Mouse (Mus musculus): ENCODE data around the gene Ggt5. TPM values are rescaled to one million over a fixed set of nuclear protein-coding genes. Genes with fewer than 3 reads are reported as not detected.

The Ggt5 gene
- polyA plus RNA-seq, 1 experiment from 2014 or later: 2.5 TPM

GRCm38 (mm10) chr10:75648091-75648490 is 59.0 kb downstream of the Ggt5 start:
- H3K27me3 ChIP-seq (ENCODE audit: control insufficient read depth, insufficient read depth, low read depth, low read length): no peaks in the 10 kb centered on the region
- peak overlapping the region; percentile 64 for H3K27ac ChIP-seq (ENCODE audit: low read length)
- whole genome bisulfite sequencing: 83% methylated on average over 6 of the region's 6 CpGs
- H3K36me3 ChIP-seq (ENCODE audit: control insufficient read depth, insufficient read depth, low read length): peaks cover 40% of the 10 kb centered on the region
- peaks cover 22% of the 10 kb centered on the region for H3K4me1 ChIP-seq (replicated peaks; ENCODE audit: control insufficient read depth, insufficient read depth, low read length)
- no peak for ATAC-seq (ENCODE audit: low read depth)
- H3K4me3 ChIP-seq (ENCODE audit: low read length): no peak overlapping the region
- no peak overlapping the region for H3K4me2 ChIP-seq (ENCODE audit: low read depth, low read length)
- H3K9ac ChIP-seq (ENCODE audit: low read length): no peak overlapping the region
- H3K9me3 ChIP-seq (ENCODE audit: control insufficient read depth, low read length): no peaks in the 10 kb centered on the region

- H3K27me3 ChIP-seq (ENCODE audit: control insufficient read depth, insufficient read depth, low read depth, low read length): no peaks in the 10 kb centered on the region
- no peak overlapping the region for H3K4me2 ChIP-seq (ENCODE audit: low read depth, low read length)
- 79% methylated on average over 7 of the region's 7 CpGs for WGBS
- H3K27ac ChIP-seq (ENCODE audit: low read length): no peak overlapping the region
- H3K4me1 ChIP-seq (replicated peaks; ENCODE audit: control insufficient read depth, insufficient read depth, low read length): peaks cover 16% of the 10 kb centered on the region
- no peak overlapping the region for H3K4me3 ChIP-seq (ENCODE audit: low read length)
- H3K9me3 ChIP-seq (ENCODE audit: control insufficient read depth, low read length): no peaks in the 10 kb centered on the region
- ATAC-seq (ENCODE audit: low read depth): no peak
- H3K36me3 ChIP-seq (ENCODE audit: control insufficient read depth, insufficient read depth, low read length): peaks cover 48% of the 10 kb centered on the region
- H3K9ac ChIP-seq (ENCODE audit: low read length): no peak overlapping the region
These were observed 59.9 kb downstream of the Ggt5 start for GRCm38 (mm10) chr10:75649001-75649400.

GRCm38 (mm10) chr10:75649406-75649995 is 60.4 kb downstream of the Ggt5 start:
- Histone ChIP-seq H3K4me1 (replicated peaks; ENCODE audit: control insufficient read depth, insufficient read depth, low read length) (peaks cover 16% of the 10 kb centered on the region), H3K4me2 (ENCODE audit: low read depth, low read length) (no peak overlapping the region), H3K9ac (ENCODE audit: low read length) (no peak overlapping the region), H3K27ac (ENCODE audit: low read length) (no peak overlapping the region), H3K27me3 (ENCODE audit: control insufficient read depth, insufficient read depth, low read depth, low read length) (no peaks in the 10 kb centered on the region), H3K36me3 (ENCODE audit: control insufficient read depth, insufficient read depth, low read length) (peaks cover 52% of the 10 kb centered on the region), H3K9me3 (ENCODE audit: control insufficient read depth, low read length) (no peaks in the 10 kb centered on the region), H3K4me3 (ENCODE audit: low read length) (no peak overlapping the region)
- no peak for ATAC-seq (ENCODE audit: low read depth)
- 85% methylated on average over 4 of the region's 4 CpGs for WGBS

GRCm38 (mm10) chr10:75650306-75650902 is 61.3 kb downstream of the Ggt5 start:
- no peak for ATAC-seq (ENCODE audit: low read depth)
- Histone ChIP-seq H3K4me2 (ENCODE audit: low read depth, low read length) (no peak overlapping the region), H3K9ac (ENCODE audit: low read length) (no peak overlapping the region), H3K36me3 (ENCODE audit: control insufficient read depth, insufficient read depth, low read length) (peaks cover 61% of the 10 kb centered on the region), H3K27ac (ENCODE audit: low read length) (no peak overlapping the region), H3K4me1 (replicated peaks; ENCODE audit: control insufficient read depth, insufficient read depth, low read length) (peaks cover 16% of the 10 kb centered on the region), H3K4me3 (ENCODE audit: low read length) (no peak overlapping the region), H3K27me3 (ENCODE audit: control insufficient read depth, insufficient read depth, low read depth, low read length) (no peaks in the 10 kb centered on the region), H3K9me3 (ENCODE audit: control insufficient read depth, low read length) (no peaks in the 10 kb centered on the region)
- WGBS: 93% methylated on average over 6 of the region's 6 CpGs

GRCm38 (mm10) chr10:75651381-75652068 is 62.4 kb downstream of the Ggt5 start:
- Histone ChIP-seq H3K4me1 (replicated peaks; ENCODE audit: control insufficient read depth, insufficient read depth, low read length) (peaks cover 16% of the 10 kb centered on the region), H3K36me3 (ENCODE audit: control insufficient read depth, insufficient read depth, low read length) (peaks cover 62% of the 10 kb centered on the region), H3K9me3 (ENCODE audit: control insufficient read depth, low read length) (no peaks in the 10 kb centered on the region), H3K27me3 (ENCODE audit: control insufficient read depth, insufficient read depth, low read depth, low read length) (no peaks in the 10 kb centered on the region), H3K4me3 (ENCODE audit: low read length) (no peak overlapping the region), H3K4me2 (ENCODE audit: low read depth, low read length) (no peak overlapping the region), H3K27ac (ENCODE audit: low read length) (no peak overlapping the region), H3K9ac (ENCODE audit: low read length) (no peak overlapping the region)
- no peak for ATAC-seq (ENCODE audit: low read depth)
- WGBS: 95% methylated on average over 16 of the region's 16 CpGs

GRCm38 (mm10) chr10:75654053-75654452 is 64.9 kb downstream of the Ggt5 start:
- 75% methylated on average over 4 of the region's 4 CpGs for WGBS
- no peaks in the 10 kb centered on the region for H3K9me3 ChIP-seq (ENCODE audit: control insufficient read depth, low read length)
- ATAC-seq (ENCODE audit: low read depth): no peak
- peaks cover 64% of the 10 kb centered on the region for H3K36me3 ChIP-seq (ENCODE audit: control insufficient read depth, insufficient read depth, low read length)
- H3K27me3 ChIP-seq (ENCODE audit: control insufficient read depth, insufficient read depth, low read depth, low read length): no peaks in the 10 kb centered on the region
- H3K4me2 ChIP-seq (ENCODE audit: low read depth, low read length): no peak overlapping the region
- no peak overlapping the region for H3K27ac ChIP-seq (ENCODE audit: low read length)
- H3K4me3 ChIP-seq (ENCODE audit: low read length): no peak overlapping the region
- no peak overlapping the region for H3K9ac ChIP-seq (ENCODE audit: low read length)
- H3K4me1 ChIP-seq (replicated peaks; ENCODE audit: control insufficient read depth, insufficient read depth, low read length): peaks cover 2% of the 10 kb centered on the region; the same call in 1 of the 2 replicates

- no peaks in the 10 kb centered on the region for H3K27me3 ChIP-seq (ENCODE audit: control insufficient read depth, insufficient read depth, low read depth, low read length)
- H3K4me2 ChIP-seq (ENCODE audit: low read depth, low read length): no peak overlapping the region
- H3K4me3 ChIP-seq (ENCODE audit: low read length): no peak overlapping the region
- H3K9ac ChIP-seq (ENCODE audit: low read length): no peak overlapping the region
- ATAC-seq (ENCODE audit: low read depth): no peak
- H3K9me3 ChIP-seq (ENCODE audit: control insufficient read depth, low read length): no peaks in the 10 kb centered on the region
- no peaks in the 10 kb centered on the region for H3K4me1 ChIP-seq (replicated peaks; ENCODE audit: control insufficient read depth, insufficient read depth, low read length)
- no peak overlapping the region for H3K27ac ChIP-seq (ENCODE audit: low read length)
- peaks cover 38% of the 10 kb centered on the region for H3K36me3 ChIP-seq (ENCODE audit: control insufficient read depth, insufficient read depth, low read length)
- 91% methylated on average over 5 of the region's 5 CpGs for WGBS
These were observed 68.0 kb downstream of the Ggt5 start for GRCm38 (mm10) chr10:75657165-75657564.

GRCm38 (mm10) chr10:75657772-75658171 is 68.6 kb downstream of the Ggt5 start:
- H3K36me3 ChIP-seq (ENCODE audit: control insufficient read depth, insufficient read depth, low read length): peaks cover 32% of the 10 kb centered on the region
- no peak overlapping the region for H3K4me3 ChIP-seq (ENCODE audit: low read length)
- no peak for ATAC-seq (ENCODE audit: low read depth)
- no peaks in the 10 kb centered on the region for H3K27me3 ChIP-seq (ENCODE audit: control insufficient read depth, insufficient read depth, low read depth, low read length)
- no peaks in the 10 kb centered on the region for H3K9me3 ChIP-seq (ENCODE audit: control insufficient read depth, low read length)
- H3K9ac ChIP-seq (ENCODE audit: low read length): no peak overlapping the region
- 95% methylated on average over 7 of the region's 7 CpGs for WGBS
- no peak overlapping the region for H3K27ac ChIP-seq (ENCODE audit: low read length)
- no peak overlapping the region for H3K4me2 ChIP-seq (ENCODE audit: low read depth, low read length)
- no peaks in the 10 kb centered on the region for H3K4me1 ChIP-seq (replicated peaks; ENCODE audit: control insufficient read depth, insufficient read depth, low read length)

- H3K27ac ChIP-seq (ENCODE audit: low read length): no peak overlapping the region
- peaks cover 3% of the 10 kb centered on the region for H3K4me1 ChIP-seq (replicated peaks; ENCODE audit: control insufficient read depth, insufficient read depth, low read length)
- no peak overlapping the region for H3K4me3 ChIP-seq (ENCODE audit: low read length)
- ATAC-seq (ENCODE audit: low read depth): peak; percentile 47
- 73% methylated on average over 6 of the region's 6 CpGs for WGBS
- no peak overlapping the region for H3K4me2 ChIP-seq (ENCODE audit: low read depth, low read length)
- peaks cover 7% of the 10 kb centered on the region for H3K36me3 ChIP-seq (ENCODE audit: control insufficient read depth, insufficient read depth, low read length)
- no peaks in the 10 kb centered on the region for H3K9me3 ChIP-seq (ENCODE audit: control insufficient read depth, low read length)
- H3K27me3 ChIP-seq (ENCODE audit: control insufficient read depth, insufficient read depth, low read depth, low read length): no peaks in the 10 kb centered on the region
- no peak overlapping the region for H3K9ac ChIP-seq (ENCODE audit: low read length)
These were observed 72.2 kb downstream of the Ggt5 start for GRCm38 (mm10) chr10:75661381-75661780.

All from lung, embryonic 16.5 days (tissue).